Mouse (Mus musculus) ES-Bruce4 (cell line): ENCODE data around the gene Il17re.

Source experiments
- CTCF ChIP-seq: IDR thresholded peaks from one replicate; pipeline ENCODE4 v1.8.1; 2011; ENCODE audit warnings: low read depth, low read length
- EP300 ChIP-seq: IDR thresholded peaks from 2 replicates; pipeline ENCODE4 v1.6.1; 2011; ENCODE audit warnings: low read depth, low read length; ENCODE audit not compliant: insufficient read depth
- POLR2A ChIP-seq: IDR thresholded peaks from one replicate; pipeline ENCODE4 v1.8.1; 2011; ENCODE audit warnings: low read length; ENCODE audit not compliant: insufficient read depth

- TF ChIP-seq CTCF (no peak), POLR2A (no peak), EP300 (no peak)
Observed at GRCm38 (mm10) chr6:113447639-113448038, 10.6 kb upstream of the Il17re start.
